In genomic region chr5:121546530-121546895, GRCm38 (mm10) we compare ENCODE assay signal across 7 mouse cellular contexts. TPM values are rescaled to one million over a fixed set of nuclear protein-coding genes. Genes with fewer than 3 reads are reported as not detected.
DNase-seq lines count a peak whose midpoint lies in the region; ATAC-seq and TF ChIP-seq lines count a peak whose summit lies in the region.

No protein-coding gene starts in this region.

- H3K4me1 ChIP-seq in ES-E14 (ENCODE audit: control insufficient read depth in 2 of 2, insufficient read depth in 2 of 2, low read length in 2 of 2, poor library complexity in 1 of 2) = peaks cover 0 to 4% of the 10 kb centered on the region in 2 experiments; a peak in 1 of 4 replicates
- peaks cover 58% of the 10 kb centered on the region for H3K4me1 ChIP-seq in erythroblast, embryonic 14.5 days (ENCODE audit: control insufficient read depth)
- peaks cover 38% of the 10 kb centered on the region for H3K4me1 ChIP-seq in hindbrain, embryonic 13.5 days (replicated peaks)

- in situ Hi-C loops in ES-E14 (cut with MboI; ENCODE audit: low sequenced_read_pairs in 2 of 2, unreplicated experiment in 2 of 2) = no loop called here

- H3K36me3 ChIP-seq in ES-E14 (ENCODE audit: control insufficient read depth, insufficient read depth, low read length, poor library complexity, severe bottlenecking) = no peaks in the 10 kb centered on the region
- peaks cover 32% of the 10 kb centered on the region for H3K36me3 ChIP-seq in erythroblast, embryonic 14.5 days (ENCODE audit: control insufficient read depth)
- H3K36me3 ChIP-seq in hindbrain, embryonic 13.5 days = no peaks in the 10 kb centered on the region

- WGBS in hindbrain, embryonic 13.5 days = 47% methylated on average over 6 of the region's 6 CpGs

- peak overlapping the region; percentile 94; the same call in 1 of the 2 replicates for H3K9ac ChIP-seq in ES-E14 (ENCODE audit: insufficient read depth, low read depth, low read length, poor library complexity, severe bottlenecking)
- peak overlapping the region; percentile 99 for H3K9ac ChIP-seq in hindbrain, embryonic 13.5 days

- H3K9me3 ChIP-seq in ES-E14 (ENCODE audit: control insufficient read depth, insufficient read depth, low read depth, low read length) = no peaks in the 10 kb centered on the region
- no peaks in the 10 kb centered on the region; the same call in 1 of the 2 replicates for H3K9me3 ChIP-seq in erythroblast, embryonic 14.5 days (ENCODE audit: control insufficient read depth, low read length)
- no peaks in the 10 kb centered on the region for H3K9me3 ChIP-seq in hindbrain, embryonic 13.5 days

- ATAC-seq in hindbrain, embryonic 13.5 days (ENCODE audit: low FRiP score) = peak; percentile 17

- H3K27me3 ChIP-seq in erythroblast, embryonic 14.5 days (ENCODE audit: control insufficient read depth) = no peaks in the 10 kb centered on the region
- no peaks in the 10 kb centered on the region for H3K27me3 ChIP-seq in hindbrain, embryonic 13.5 days

- no peak for DNase-seq in ES-E14 (ENCODE audit: low read depth, low spot score)
- DNase-seq in brain, adult 2 months (ENCODE audit: low read depth, low spot score) = peak; percentile 67
- DNase-seq in left cerebral cortex, adult 11 months (ENCODE audit: low spot score) = peak; percentile 39
- peak; percentile 75 for DNase-seq in lung, postnatal 36 days
- DNase-seq in right cerebral cortex, postnatal 10 days (ENCODE audit: low spot score in 2 of 2) = peak; percentile 60

- H3K27ac ChIP-seq in ES-E14 (ENCODE audit: insufficient read depth, low read depth, low read length, poor library complexity, severe bottlenecking) = no peak overlapping the region
- H3K27ac ChIP-seq in hindbrain, embryonic 13.5 days = peak overlapping the region; percentile 97

- peak overlapping the region; percentile 69 for H3K4me2 ChIP-seq in hindbrain, embryonic 13.5 days

- H3K4me3 ChIP-seq in ES-E14 (ENCODE audit: insufficient read depth in 1 of 2, low read depth in 1 of 2, low read length in 2 of 2, poor library complexity in 1 of 2, severe bottlenecking in 1 of 2) = peak overlapping the region; percentile 85 to 88
- peak overlapping the region; percentile 70 for H3K4me3 ChIP-seq in erythroblast, embryonic 14.5 days (replicated peaks)
- peak overlapping the region; percentile 100 for H3K4me3 ChIP-seq in hindbrain, embryonic 13.5 days

TF ChIP-seq in ES-E14, 5 proteins besides CTCF, POLR2A, EP300 and RAD21:
- TF ChIP-seq MAFK (IDR thresholded peaks at IDR 0.05; ENCODE audit: insufficient read depth, low read depth, low read length) = no peak
- TF ChIP-seq ZC3H11A (IDR thresholded peaks at IDR 0.05; ENCODE audit: borderline replicate concordance, low read depth, low read length) = no peak
- no peak for TF ChIP-seq HCFC1 (IDR thresholded peaks at IDR 0.05; ENCODE audit: borderline replicate concordance, insufficient read depth, low read length)
- TF ChIP-seq CHD2 (IDR thresholded peaks at IDR 0.05; ENCODE audit: low read depth, low read length) = no peak
- TF ChIP-seq ZNF384 (IDR thresholded peaks at IDR 0.05; ENCODE audit: low read depth, low read length) = no peak

RNA-seq across cellular contexts. Expression of gene Mapkapk5, which starts 0.8 kb away (rescaled TPM):
- total RNA-seq in ES-E14 (2012; rRNA removed) = 94.3 and 111 TPM in 2 replicates
- 7.0 and 9.2 TPM in 2 replicates for polyA plus RNA-seq in erythroblast, embryonic 14.5 days (2012)
- 55.0 and 59.7 TPM in 2 replicates for polyA plus RNA-seq in hindbrain, embryonic 13.5 days (2015; fragmentation: Nextera tagmentation; extraction: Ambion mirVana)

RNA-seq across cellular contexts. Expression of gene Adam1a, which starts 1.2 kb away (rescaled TPM):
- total RNA-seq in ES-E14 (2012; rRNA removed) = 6.1 and 6.3 TPM in 2 replicates
- 0.01 and 0.02 TPM in 2 replicates for polyA plus RNA-seq in erythroblast, embryonic 14.5 days (2012)
- polyA plus RNA-seq in hindbrain, embryonic 13.5 days (2015; fragmentation: Nextera tagmentation; extraction: Ambion mirVana) = 3.9 TPM in 2 replicates

RNA-seq across cellular contexts. Expression of gene Gm42878, which starts 1.2 kb away (rescaled TPM):
- not detected in 2 replicates for total RNA-seq in ES-E14 (2012; rRNA removed)
- polyA plus RNA-seq in erythroblast, embryonic 14.5 days (2012) = 0.01 TPM in 1 of 2 replicates, not detected in the other
- not detected in 2 replicates for polyA plus RNA-seq in hindbrain, embryonic 13.5 days (2015; fragmentation: Nextera tagmentation; extraction: Ambion mirVana)

RNA-seq across cellular contexts. Expression of gene Adam1b, which starts 43.3 kb away (rescaled TPM):
- total RNA-seq in ES-E14 (2012; rRNA removed) = 0.09 TPM in 1 of 2 replicates, not detected in the other
- 0.03 TPM in 1 of 2 replicates, not detected in the other for polyA plus RNA-seq in erythroblast, embryonic 14.5 days (2012)
- polyA plus RNA-seq in hindbrain, embryonic 13.5 days (2015; fragmentation: Nextera tagmentation; extraction: Ambion mirVana) = 0.13 TPM in 1 of 2 replicates, not detected in the other

RNA-seq across cellular contexts. Expression of gene Aldh2, which starts 47.1 kb away (rescaled TPM):
- total RNA-seq in ES-E14 (2012; rRNA removed) = 157 and 238 TPM in 2 replicates
- polyA plus RNA-seq in erythroblast, embryonic 14.5 days (2012) = 11.0 and 12.8 TPM in 2 replicates
- 104 and 109 TPM in 2 replicates for polyA plus RNA-seq in hindbrain, embryonic 13.5 days (2015; fragmentation: Nextera tagmentation; extraction: Ambion mirVana)
